Mouse (Mus musculus) midbrain, embryonic 14.5 days (tissue): ENCODE results near the gene Itga4. TPM values are rescaled to one million over a fixed set of nuclear protein-coding genes. Genes with fewer than 3 reads are reported as not detected.
A peak's percentile ranks its signal among the peaks of the same experiment; 100 is the strongest.

Source experiments
- ATAC-seq: fragments of 200-750 bp; cut with Nextera tagmentation; 2 replicates; pipeline ENCODE4 v1.8.0; 2017; ENCODE audit warnings: moderate number of reproducible peaks, moderate library complexity; ENCODE audit not compliant: low FRiP score, low TSS enrichment
- DNase-seq: peaks from one replicate; pipeline ENCODE4 v3.0.0-alpha.2; 2015
- H3K27ac ChIP-seq: fragments of 300-500 bp; sonication (generic); replicated peaks from 2 replicates; pipeline ENCODE4 v1.5.1; 2014; ENCODE audit warnings: mild to moderate bottlenecking, low read depth, low read length, moderate library complexity
- H3K27me3 ChIP-seq: fragments of 300-500 bp; sonication (generic); 2 replicates; pipeline ENCODE4 v1.6.1; 2014; ENCODE audit warnings: low read length, control low read depth, mixed read lengths; ENCODE audit not compliant: control insufficient read depth, insufficient read depth
- H3K36me3 ChIP-seq: fragments of 300-500 bp; sonication (generic); 2 replicates; pipeline ENCODE4 v1.6.1; 2014; ENCODE audit warnings: low read length, control low read depth; ENCODE audit not compliant: control insufficient read depth, insufficient read depth
- H3K4me1 ChIP-seq: fragments of 300-500 bp; sonication (generic); 2 replicates; pipeline ENCODE4 v1.6.1; 2014; ENCODE audit warnings: mild to moderate bottlenecking, antibody characterized with exemption, low read length, control low read depth; ENCODE audit not compliant: control insufficient read depth, insufficient read depth
- H3K4me2 ChIP-seq: fragments of 300-500 bp; sonication (generic); 2 replicates; pipeline ENCODE4 v1.6.1; 2014; ENCODE audit warnings: mild to moderate bottlenecking, low read length, moderate library complexity
- H3K4me3 ChIP-seq: fragments of 300-500 bp; sonication (generic); replicated peaks from 2 replicates; pipeline ENCODE4 v1.5.1; 2014; ENCODE audit warnings: low read depth, low read length
- H3K9ac ChIP-seq: fragments of 300-500 bp; sonication (generic); replicated peaks from 2 replicates; pipeline ENCODE4 v1.6.1; 2014; ENCODE audit warnings: mild to moderate bottlenecking, low read length, moderate library complexity
- H3K9me3 ChIP-seq: fragments of 300-500 bp; sonication (generic); 2 replicates; pipeline ENCODE4 v1.6.1; 2016; ENCODE audit warnings: low read length, control low read depth, mixed read lengths; ENCODE audit not compliant: control insufficient read depth
- WGBS: fragments of 180-500 bp; shearing (Covaris S2); extraction: QIAGEN DNeasy Blood & Tissue Kit; methylation state at CpG from one replicate; pipeline ENCODE4 v1.1.7; 2014; 5-methylcytosine and 5-hydroxymethylcytosine counted together
- polyA plus RNA-seq: library from polyadenylated mRNA; unstranded; fragments of >200 nt; fragmentation: Nextera tagmentation; extraction: Ambion mirVana; gene quantifications from 2 replicates; pipeline ENCODE4 v1.2.1, GENCODE M21; 2014

Itga4 gene
- polyA plus RNA-seq, 1 experiment from 2014 or later = 4.6 TPM

DNA sequence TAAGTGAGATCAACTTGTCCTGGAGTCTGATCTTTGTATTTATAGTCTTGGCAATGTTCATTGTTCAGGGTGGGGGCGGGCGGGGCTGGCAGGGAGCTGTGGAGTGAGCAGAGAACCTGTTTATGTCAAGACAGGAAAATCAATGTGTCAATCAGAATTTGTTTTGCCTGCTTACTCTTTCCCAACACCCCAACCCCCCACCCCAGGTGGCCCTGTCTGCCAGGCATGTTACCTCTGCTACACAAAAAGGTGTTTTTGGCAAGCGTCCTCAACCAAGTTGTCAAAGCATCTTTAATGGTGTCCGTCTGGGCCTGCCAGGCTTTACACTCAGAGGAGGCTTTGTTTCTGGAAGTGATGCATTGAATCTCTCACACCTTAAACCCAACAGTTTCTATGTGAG, 59.9 kb downstream of the Itga4 start:
- ATAC-seq = 0 out of 2 replicates have a peak, but pooled peaks have one; percentile 48
- no peak overlapping the region for H3K4me2 ChIP-seq
- H3K27me3 ChIP-seq = no peaks in the 10 kb centered on the region

DNA sequence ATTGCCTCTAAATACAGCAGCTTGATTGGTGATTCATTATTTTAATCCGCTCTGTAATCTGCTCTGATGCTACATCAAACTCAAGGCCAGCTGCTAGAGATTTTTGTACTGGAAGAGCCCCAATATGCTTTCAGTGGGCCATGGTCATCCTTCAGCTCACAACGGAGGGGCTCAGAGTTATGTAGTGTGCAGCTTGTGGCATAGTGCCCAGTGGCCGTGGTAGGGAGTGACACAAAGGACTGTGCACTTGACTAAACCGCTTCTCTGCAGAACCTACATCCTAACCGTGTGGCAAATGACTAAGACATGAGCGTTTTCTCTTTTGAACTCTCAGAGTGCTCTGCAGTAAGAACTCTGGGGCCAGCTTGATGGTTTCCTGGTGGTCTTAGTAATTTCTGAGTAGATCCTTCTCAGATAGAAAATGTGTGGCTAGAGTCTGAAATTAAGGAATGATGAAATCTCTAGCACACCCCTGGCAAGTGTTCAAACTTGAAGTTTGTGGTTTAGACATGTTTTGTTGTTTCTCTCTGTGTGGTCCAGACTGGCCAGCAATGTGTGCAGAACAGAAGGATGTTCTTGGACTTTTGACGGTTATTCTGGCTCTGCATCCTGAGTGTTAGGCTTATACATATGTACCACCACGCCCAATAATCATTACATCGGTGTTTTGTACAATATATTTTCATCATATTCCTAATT, 61.1 kb downstream of the Itga4 start:
- Histone ChIP-seq H3K9ac (no peak overlapping the region), H3K36me3 (no peaks in the 10 kb centered on the region), H3K4me1 (no peaks in the 10 kb centered on the region), H3K4me3 (no peak overlapping the region), H3K9me3 (no peaks in the 10 kb centered on the region), H3K4me2 (no peak overlapping the region), H3K27ac (no peak overlapping the region), H3K27me3 (no peaks in the 10 kb centered on the region)
- no peak for ATAC-seq
- WGBS = 85% methylated on average over 9 of the region's 9 CpGs
- DNase-seq = no peak

More for the DNA sequence above, 59.9 kb downstream of the Itga4 start:
- Histone ChIP-seq H3K4me3 (no peak overlapping the region), H3K4me1 (no peaks in the 10 kb centered on the region), H3K9ac (no peak overlapping the region), H3K9me3 (no peaks in the 10 kb centered on the region), H3K27ac (no peak overlapping the region), H3K36me3 (no peaks in the 10 kb centered on the region)
- DNase-seq = no peak
- WGBS = 33% methylated on average over 4 of the region's 4 CpGs

DNA sequence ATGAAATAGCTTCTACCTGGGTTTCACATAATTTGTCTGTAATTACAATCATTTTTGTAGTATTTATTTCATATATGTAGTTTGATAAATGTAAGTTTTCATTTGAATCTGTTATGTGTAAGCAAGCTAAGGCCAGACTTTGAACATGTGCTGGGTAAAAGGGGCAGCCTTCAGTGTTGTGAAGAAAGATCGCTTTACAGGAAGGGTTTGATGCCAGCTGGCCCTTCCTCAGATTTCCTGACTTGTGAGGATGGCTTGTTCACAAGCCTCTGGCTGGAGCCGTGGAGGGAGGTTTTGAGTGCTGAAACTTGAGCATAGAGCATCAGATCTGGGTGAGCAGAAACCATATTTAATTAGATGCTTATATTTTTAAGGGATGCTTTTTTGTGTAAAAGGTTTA, 72.9 kb downstream of the Itga4 start:
- H3K4me3 ChIP-seq = no peak overlapping the region
- H3K4me1 ChIP-seq = no peaks in the 10 kb centered on the region
- WGBS = 81% methylated on average over 2 of the region's 2 CpGs
- no peak overlapping the region for H3K9ac ChIP-seq
- no peak for ATAC-seq
- H3K4me2 ChIP-seq = no peak overlapping the region
- H3K27me3 ChIP-seq = no peaks in the 10 kb centered on the region
- no peak for DNase-seq
- H3K27ac ChIP-seq = no peak overlapping the region
- no peaks in the 10 kb centered on the region for H3K36me3 ChIP-seq
- H3K9me3 ChIP-seq = no peaks in the 10 kb centered on the region

DNA sequence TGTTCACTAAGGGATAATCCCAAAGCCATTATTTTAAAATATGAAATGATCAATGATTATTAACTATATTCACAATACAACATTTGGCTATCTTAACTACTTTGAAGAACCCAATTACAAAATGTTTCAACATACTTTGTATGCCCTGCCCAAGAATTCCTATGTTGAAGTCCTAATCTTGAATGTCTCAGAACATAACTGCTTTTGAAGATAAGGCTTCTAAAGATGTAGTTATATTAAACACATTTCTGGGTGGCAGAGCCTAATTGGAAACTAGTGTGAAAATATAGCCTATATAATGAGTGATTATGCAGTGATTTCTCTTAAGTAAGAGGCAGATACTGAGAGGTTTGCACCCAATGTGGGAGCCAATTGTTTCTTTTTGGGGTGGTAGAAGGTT, 79.4 kb downstream of the Itga4 start:
- Histone ChIP-seq H3K27ac (no peak overlapping the region), H3K27me3 (no peaks in the 10 kb centered on the region), H3K4me2 (no peak overlapping the region), H3K9me3 (no peaks in the 10 kb centered on the region), H3K4me3 (no peak overlapping the region), H3K4me1 (no peaks in the 10 kb centered on the region), H3K36me3 (no peaks in the 10 kb centered on the region), H3K9ac (no peak overlapping the region)
- no peak for ATAC-seq
- no peak for DNase-seq

DNA sequence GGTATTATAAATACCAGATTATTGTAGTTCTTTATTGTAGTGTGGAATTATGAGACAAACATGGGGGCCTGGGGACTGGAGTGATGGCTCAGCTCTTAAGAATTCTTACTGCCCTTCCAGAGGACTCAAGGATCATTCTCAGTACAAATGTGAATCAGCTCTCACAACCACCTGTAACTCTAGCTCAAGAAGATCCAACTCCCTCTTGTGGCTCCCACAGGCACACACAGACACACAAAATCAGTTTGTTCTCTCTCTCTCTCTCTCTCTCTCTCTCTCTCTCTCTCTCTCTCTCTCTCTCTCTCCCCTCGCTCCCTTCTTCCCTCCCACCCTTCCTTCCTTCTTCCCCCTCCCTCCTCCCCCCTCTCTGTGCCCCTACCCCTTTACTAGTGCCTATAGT, 80.9 kb downstream of the Itga4 start:
- H3K9ac ChIP-seq = no peak overlapping the region
- no peak overlapping the region for H3K4me2 ChIP-seq
- ATAC-seq = no peak
- H3K27ac ChIP-seq = no peak overlapping the region
- no peaks in the 10 kb centered on the region for H3K36me3 ChIP-seq
- no peaks in the 10 kb centered on the region for H3K4me1 ChIP-seq
- no peak overlapping the region for H3K4me3 ChIP-seq
- 71% methylated on average over 1 of the region's 1 CpGs for WGBS
- no peak for DNase-seq
- H3K9me3 ChIP-seq = no peaks in the 10 kb centered on the region
- no peaks in the 10 kb centered on the region for H3K27me3 ChIP-seq

DNA sequence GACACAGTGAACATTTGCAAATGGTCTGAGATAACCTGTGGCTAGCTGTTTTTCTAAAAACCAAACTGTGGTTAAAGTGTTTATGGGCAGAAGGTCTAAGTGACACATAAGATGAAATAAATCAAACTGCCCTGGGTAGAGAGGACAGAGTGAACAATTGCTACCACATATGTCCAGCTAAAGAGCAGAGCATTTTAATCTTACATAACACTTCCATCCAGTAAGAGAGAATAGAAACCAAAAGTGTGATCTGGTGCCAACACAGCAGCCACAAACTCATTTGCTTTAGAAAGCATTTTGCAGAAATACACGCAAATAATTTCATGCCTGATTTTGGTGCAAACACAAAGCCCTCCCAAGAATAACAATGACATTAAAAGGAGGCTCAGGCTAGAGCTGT, 83.8 kb downstream of the Itga4 start:
- H3K27me3 ChIP-seq = no peaks in the 10 kb centered on the region
- WGBS = 20% methylated on average over 1 of the region's 1 CpGs

DNA sequence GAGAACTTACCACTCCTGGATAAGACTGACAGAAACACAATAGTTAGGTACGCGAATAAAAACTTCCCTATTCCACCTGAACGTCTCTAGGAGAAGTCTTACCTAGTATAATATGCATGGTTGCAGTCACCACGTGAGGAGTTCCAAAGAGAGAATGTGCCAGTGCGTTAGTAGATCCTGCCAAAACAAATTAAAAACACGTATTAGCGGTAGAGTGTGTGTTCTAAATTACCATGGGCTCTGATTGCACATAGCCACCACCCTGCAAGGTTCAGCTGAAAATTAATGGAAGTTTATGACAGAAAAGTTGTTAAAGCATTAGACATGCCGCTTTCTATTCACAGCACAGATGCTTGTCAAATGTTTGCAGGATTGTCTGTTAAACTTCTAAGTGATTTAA, 87.9 kb downstream of the Itga4 start:
- Histone ChIP-seq H3K9me3 (no peaks in the 10 kb centered on the region), H3K27ac (no peak overlapping the region), H3K4me1 (no peaks in the 10 kb centered on the region), H3K4me3 (no peak overlapping the region), H3K9ac (no peak overlapping the region), H3K36me3 (no peaks in the 10 kb centered on the region), H3K4me2 (no peak overlapping the region), H3K27me3 (no peaks in the 10 kb centered on the region)
- DNase-seq (no peak), ATAC-seq (no peak)
- WGBS = 88% methylated on average over 8 of the region's 8 CpGs

More for the DNA sequence above, 83.8 kb downstream of the Itga4 start:
- Histone ChIP-seq H3K9me3 (no peaks in the 10 kb centered on the region), H3K36me3 (no peaks in the 10 kb centered on the region), H3K4me2 (no peak overlapping the region), H3K27ac (no peak overlapping the region), H3K9ac (no peak overlapping the region), H3K4me1 (no peaks in the 10 kb centered on the region), H3K4me3 (no peak overlapping the region)
- ATAC-seq (no peak), DNase-seq (no peak)

DNA sequence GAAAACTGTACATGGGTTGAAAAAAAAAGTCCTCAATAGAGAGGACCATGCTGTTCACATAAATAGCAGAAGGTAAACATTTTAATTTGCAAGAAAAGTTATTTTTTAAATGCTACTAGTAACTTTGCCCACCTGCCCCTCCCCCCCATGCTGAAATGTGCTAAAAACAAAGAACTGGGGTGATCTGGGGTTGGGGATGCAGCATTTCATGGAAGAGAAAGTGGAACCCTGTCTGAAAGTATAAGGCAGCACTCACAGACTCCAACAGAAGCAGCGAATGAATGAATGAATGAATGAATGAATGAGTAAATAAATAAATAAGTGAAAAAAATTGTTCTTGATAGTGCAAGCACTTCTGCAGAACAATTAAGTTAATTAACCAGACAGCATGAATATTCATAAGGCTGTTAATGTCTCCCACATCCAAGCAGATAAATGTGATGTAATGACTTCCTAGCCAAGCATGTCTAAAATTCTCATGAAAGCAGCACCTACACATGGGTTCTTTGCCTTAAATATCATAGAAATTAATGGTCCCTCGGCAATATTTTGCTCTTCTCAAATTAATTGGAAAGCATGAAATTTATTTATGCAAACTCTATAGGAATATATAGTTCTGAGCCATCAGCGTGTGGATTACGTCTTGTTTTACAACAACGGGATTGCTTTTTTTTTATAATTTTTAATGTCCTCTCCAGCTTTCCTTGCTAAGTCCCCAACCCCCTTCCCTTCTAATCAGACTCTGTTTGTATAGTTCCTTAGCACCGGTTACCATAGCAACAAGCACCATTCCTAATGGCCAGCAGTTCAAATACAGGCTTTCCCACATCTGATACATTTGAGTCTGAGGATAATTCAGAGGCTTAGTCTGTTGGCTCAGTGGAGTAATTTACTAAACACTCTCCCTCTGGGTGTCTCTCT, 96.2 kb downstream of the Itga4 start:
- H3K27ac ChIP-seq = no peak overlapping the region

More for the DNA sequence above, 96.2 kb downstream of the Itga4 start:
- H3K4me2 ChIP-seq = no peak overlapping the region
- H3K4me1 ChIP-seq = 0 out of 2 replicates have a peak, but pooled peaks cover 4% of the 10 kb centered on the region
- no peaks in the 10 kb centered on the region for H3K36me3 ChIP-seq
- no peaks in the 10 kb centered on the region for H3K9me3 ChIP-seq
- DNase-seq (peak; percentile 75), ATAC-seq (peak; percentile 17; the same call in 1 of the 2 replicates)
- no peak overlapping the region for H3K4me3 ChIP-seq
- no peaks in the 10 kb centered on the region for H3K27me3 ChIP-seq
- no peak overlapping the region for H3K9ac ChIP-seq
- WGBS = 54% methylated on average over 6 of the region's 6 CpGs
